Mouse (Mus musculus): Measurements from ENCODE around the gene Smad3.

Smad3 gene

DNA sequence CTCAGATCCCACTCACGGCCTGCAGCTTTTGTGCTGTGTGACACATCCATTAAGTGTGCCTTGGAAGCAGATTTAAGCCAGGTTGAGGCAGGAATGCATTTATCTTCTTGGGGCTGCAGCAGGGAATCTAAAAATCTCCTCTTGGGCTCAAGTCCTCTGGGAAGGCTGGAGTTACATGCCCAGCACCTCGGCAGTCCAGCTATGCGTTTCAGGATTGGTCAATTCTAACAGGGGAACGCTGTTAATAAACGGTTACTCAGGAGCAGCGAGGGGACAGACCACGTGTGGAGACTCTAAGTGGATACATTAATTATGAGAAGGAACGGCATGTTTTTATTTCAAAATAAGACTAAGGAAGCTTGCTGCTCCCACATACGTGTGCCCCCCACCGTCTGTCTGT lies 14.7 kb upstream of the Smad3 start:
- DNase-seq: no peak

DNA sequence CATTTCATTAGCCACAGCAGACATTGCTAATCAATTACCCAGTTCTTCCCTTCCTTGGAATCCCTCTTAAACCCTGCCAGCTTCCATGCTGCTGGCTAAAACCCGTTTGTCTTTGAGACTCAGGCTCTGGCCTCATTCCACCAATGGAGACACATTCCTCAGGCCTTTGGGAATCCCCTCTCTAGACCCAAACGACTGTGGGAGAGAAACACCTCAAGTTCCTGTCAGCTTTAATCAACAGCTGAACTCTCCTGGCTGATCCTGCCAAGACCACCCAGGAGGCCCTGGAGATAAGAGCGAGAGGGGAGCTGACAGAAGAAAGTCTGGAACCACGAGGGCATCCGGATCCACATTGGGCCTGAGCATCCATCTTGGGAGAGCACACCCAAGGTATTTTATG lies 13.9 kb upstream of the Smad3 start:
- DNase-seq: no peak

- no peak for DNase-seq
Observed at GRCm38 (mm10) chr9:63761367-63762094, 3.7 kb upstream of the Smad3 start.

GRCm38 (mm10) chr9:63760783-63761182 lies 3.0 kb upstream of the Smad3 start:
- DNase-seq: no peak

DNA sequence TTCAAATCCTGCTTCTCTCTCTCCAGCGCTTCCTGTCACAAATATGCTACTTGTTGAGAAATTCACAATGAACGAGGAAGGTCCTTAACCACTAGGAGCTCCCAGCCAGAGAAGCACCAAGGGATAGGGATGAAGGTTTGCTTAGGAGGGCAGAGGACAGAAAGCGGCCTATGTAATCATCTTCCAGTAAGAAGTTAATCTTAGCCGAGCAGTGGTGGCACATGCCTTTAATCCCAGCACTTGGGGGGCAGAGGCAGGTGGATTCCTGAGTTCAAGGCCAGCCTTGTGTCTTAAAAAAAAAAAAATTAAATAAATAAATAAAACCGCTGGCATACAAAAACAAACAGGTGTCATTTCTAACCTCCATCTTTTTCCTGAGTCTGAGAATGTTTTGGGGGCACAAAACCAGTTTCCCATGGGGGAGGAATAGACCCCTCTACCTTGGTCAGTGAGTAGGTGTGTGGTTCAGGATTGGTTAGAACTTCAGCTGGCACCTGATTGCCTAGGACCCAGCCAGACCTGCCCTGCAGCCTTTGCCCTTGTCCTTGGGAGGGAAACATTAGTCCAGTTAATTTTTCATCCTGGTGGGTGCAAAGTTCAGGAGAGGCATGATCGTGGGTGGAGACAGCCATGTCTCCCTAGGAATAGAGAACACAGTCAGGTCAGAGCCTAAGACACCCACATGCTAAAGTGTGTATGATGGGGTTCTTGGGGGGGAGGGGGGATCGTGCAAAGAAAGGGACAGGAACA lies 2.4 kb upstream of the Smad3 start:
- peak; percentile 75 to 92 for DNase-seq

DNA sequence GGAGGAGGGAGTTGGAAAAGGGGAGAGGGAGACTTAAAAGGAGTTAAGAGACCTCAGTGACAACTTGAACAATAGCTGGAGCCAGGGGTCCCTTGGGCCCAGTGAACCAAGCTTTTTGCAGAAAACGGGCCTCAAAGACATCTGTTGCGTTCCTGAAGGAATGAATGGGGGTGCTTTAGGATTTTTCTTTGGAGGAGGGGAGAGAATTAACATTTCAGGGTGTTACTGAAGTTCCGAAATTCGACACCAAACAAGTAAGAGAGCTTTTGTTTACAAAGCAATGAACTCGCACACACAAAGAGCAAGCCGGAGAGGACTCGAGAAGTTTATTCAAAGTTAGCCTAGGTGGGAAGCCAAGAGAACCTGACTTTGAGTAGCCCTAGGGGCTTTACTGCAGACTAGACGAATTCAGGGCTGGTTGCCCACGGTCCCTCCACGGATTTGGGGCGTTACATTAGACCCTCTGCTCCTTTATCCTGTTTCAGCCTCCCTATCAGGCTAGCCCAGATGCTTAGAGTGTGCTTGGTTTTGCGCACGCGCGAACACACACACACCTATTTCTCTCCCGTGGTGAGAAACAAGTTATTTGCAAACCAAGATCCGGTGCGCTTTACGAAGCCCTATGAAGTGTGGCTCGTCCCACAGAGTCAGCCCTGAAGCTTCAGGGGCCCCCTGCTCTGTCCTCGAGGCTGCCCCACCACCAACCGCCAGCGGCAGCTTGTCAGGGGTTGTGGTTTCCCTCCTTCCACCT lies 1.0 kb upstream of the Smad3 start:
- DNase-seq: peak; percentile 61 to 80

DNA sequence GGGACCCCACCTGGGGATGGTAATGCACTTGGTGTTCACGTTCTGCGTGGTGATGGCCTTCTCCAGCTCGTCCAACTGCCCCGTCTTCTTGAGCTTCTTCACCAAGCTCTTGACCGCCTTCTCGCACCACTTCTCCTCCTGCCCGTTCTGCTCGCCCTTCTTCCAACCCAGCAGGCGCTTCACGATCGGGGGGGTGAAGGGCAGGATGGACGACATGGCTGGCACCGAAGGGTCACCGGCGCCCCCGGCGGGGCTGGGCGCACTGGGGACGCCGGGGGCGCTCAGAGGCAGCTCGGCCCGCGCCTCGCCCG lies 377 bp downstream of the Smad3 start:
- DNase-seq: peak in 1 of 2 experiments; percentile 33

DNA sequence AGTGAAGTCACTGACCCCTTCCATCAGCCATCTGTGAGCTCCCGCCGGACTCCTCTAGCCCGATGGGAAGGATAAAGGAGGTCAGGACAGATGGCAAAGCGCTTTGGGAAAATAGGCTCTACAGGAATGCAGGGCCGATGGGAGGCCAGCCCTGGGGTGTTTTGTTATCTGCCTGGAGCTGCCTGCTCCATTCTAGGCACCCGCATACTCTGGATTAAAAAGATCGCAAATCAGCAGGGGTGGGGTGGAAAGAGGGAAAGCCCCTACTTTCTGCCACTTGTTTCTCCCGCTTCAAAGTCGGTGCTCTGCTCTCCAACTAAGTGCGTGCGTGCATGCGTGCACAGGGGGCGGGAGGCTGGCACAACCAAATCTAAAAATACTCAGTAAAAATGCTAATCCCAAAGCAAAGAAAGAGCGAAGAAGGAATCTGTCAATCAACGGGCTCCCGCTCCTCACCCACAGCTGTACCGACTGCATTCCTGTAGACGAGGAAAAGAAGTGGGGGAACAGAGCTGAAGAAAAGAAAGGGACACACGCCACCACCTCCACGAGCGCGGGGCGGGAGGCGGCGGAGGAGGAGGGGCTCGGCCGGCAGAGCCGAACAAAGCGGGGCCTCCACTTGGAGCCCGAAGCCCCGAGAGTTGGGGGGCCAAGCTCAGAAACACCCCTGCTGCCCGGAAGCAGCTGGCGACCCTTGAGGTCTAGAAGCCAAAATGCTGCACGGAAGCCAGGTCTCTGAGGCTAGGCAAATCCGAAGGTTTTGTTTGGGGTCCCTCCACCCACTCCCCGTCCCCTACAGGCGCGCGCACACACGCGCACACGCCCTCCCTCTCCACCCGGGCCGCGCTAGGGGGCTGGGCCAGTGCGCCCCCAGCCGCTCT lies 973 bp downstream of the Smad3 start:
- DNase-seq: peak in 1 of 2 experiments; percentile 56

- DNase-seq: peak in 1 of 2 experiments; percentile 35
Observed at GRCm38 (mm10) chr9:63755671-63756543, 1.9 kb downstream of the Smad3 start.

GRCm38 (mm10) chr9:63754556-63755510 lies 3.0 kb downstream of the Smad3 start:
- peak in 1 of 2 experiments; percentile 57 for DNase-seq

GRCm38 (mm10) chr9:63754039-63754438 lies 3.8 kb downstream of the Smad3 start:
- peak; percentile 53 to 82 for DNase-seq

- DNase-seq: peak in 1 of 2 experiments; percentile 24
Observed at GRCm38 (mm10) chr9:63753359-63753758, 4.4 kb downstream of the Smad3 start.

GRCm38 (mm10) chr9:63752576-63752975 lies 5.2 kb downstream of the Smad3 start:
- DNase-seq: peak in 1 of 2 experiments; percentile 34

GRCm38 (mm10) chr9:63751325-63751724 lies 6.5 kb downstream of the Smad3 start:
- no peak for DNase-seq

DNA sequence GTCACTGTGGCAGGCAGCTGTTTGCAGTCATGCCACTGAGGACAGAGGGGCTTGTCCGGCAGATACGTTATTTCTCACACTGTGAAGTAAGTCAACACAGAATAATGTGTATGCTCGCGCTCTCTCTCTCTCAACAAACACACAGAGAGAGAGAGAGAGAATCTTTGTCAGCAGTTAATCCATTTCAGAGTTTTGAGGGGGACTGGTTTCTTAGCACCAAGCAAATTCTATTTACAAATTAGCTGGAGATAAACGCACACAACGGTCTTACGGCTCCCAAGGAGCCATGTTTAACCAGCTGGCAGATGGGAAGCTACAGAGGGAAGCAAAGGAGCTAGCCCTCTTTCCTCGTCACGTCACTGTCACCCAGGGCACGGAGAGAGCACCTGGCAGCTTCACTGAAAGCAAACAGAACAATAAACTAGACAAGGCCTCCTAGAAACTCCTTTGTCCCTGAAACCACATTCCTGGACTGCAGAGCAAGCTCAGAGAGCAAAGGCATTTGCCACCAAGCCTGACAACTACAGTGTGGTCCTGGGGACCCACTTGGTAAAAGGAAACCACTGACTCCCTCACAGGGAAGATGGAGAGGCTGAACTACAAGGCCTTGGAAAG lies 7.3 kb downstream of the Smad3 start:
- no peak for DNase-seq

- peak in 1 of 2 experiments; percentile 28 for DNase-seq
Observed at GRCm38 (mm10) chr9:63749296-63749915, 8.4 kb downstream of the Smad3 start.

- peak in 1 of 2 experiments; percentile 43 for DNase-seq
Observed at GRCm38 (mm10) chr9:63747645-63748295, 10.0 kb downstream of the Smad3 start.

GRCm38 (mm10) chr9:63746980-63747379 lies 10.8 kb downstream of the Smad3 start:
- DNase-seq: peak in 1 of 2 experiments; percentile 26
